Mouse (Mus musculus): ENCODE results near the gene Tango2. TPM values are rescaled to one million over a fixed set of nuclear protein-coding genes. Genes with fewer than 3 reads are reported as not detected.

Gene Tango2
- total RNA-seq, 2 experiments from 2014 or later, result 147 TPM

DNA sequence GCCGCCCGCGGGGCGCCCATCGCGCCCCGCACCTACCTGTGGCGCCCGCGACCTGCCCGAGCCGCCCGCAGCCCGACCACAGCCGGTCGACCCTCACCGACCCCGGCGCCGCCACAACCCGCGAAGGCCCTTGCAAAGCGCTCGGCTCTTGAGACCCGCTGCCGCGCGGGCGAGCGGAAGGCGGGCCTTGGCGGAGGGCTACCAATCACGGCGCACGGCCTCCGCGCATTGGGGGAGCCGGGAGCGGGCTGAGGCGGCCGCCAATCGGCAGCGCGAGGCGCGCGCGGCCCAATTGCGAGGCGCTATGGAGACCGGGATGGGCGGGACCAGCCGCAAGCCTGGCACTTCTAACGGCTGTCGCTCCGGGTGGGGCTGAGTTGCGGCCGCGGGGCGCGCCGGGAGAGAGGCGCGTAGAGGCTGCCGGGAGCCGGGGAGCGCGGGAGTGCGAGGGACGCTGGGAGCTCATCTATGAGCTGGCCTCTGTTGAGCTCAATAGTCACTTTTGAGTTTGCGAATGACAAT is 58.8 kb downstream of the Tango2 start, which contains the start of gene Dgcr8:
Dgcr8 (minus strand) TSS at position 180 of the 522 bp plus-strand sequence.
- intact Hi-C loops (cut with DNase I), result loop anchor here (5.0 to 10.0 kb wide), 2 partner anchors 37 to 126 kb away; no protein-coding TSS in a partner anchor
- DNase-seq (ENCODE audit: low spot score), result peak; percentile 97

DNA sequence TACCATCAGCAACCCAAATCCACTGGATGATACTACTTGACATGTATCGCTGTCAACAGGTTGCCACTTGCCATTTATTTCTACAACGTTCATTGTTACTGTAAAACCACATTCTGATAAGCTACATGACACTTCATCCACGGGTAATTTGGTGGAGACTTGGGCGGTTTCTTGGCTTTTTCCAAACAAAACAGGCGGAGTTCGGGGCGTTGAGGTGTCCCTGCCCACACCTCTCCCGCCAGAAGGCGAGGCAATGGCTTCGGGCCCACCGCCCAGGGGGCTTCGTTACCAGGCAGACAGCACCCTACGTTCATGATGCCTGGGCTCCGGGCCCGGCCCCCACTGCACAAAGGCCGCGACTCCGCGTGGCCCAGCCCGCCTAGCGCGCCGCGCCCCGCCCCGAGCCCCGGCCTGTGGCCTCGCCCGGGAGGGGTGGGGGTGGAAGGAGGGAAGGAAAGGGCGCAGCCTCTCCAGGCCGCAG is 59.3 kb downstream of the Tango2 start:
- intact Hi-C loops (cut with DNase I), result loop anchor here (5.0 to 10.0 kb wide), 2 partner anchors 36 to 126 kb away; no protein-coding TSS in a partner anchor
- no peak for DNase-seq (ENCODE audit: low spot score)

DNA sequence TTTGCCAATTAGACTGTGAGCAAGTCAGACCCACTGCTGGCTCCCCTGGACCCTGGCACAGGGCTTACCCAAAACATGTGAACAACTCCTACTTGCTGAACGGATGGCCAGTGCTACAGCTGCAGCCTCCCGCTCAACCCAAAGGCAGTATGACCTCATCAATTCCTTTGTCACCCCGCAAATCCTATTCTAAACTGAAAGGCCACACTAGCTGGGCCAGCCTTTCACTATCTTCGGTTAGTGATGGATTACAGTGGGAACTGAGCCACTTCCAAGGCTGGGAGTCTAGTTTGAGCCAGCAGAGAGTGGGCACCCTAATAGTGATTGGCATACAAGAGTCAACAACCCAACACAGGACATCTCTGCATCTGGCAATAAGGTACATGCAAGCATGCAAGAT is 59.7 kb downstream of the Tango2 start:
- DNase-seq (ENCODE audit: low spot score), result no peak
- intact Hi-C loops (cut with DNase I), result loop anchor here (5.0 to 10.0 kb wide), 2 partner anchors 36 to 127 kb away; no protein-coding TSS in a partner anchor

DNA sequence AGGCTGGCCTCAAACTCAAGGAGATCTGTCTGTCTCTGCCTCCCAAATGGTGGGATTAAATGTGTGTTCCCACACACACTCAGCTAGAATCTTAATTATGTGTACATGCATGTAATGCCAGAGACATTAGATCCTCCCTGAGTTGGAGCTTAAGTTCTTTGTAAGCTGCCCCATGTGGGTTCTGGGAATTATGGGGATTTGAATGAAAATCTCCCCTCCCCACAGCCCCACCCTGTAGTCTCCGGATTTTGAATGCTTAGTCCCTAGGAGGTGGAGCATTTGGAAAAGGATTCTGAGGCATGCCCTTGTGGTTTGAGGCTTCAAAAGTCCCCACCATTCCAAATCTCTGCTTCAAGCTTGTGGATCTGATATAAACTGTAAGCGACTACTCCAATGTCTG is 72.7 kb downstream of the Tango2 start:
- intact Hi-C loops (cut with DNase I), result no loop called here
- no peak for DNase-seq (ENCODE audit: low spot score)

DNA sequence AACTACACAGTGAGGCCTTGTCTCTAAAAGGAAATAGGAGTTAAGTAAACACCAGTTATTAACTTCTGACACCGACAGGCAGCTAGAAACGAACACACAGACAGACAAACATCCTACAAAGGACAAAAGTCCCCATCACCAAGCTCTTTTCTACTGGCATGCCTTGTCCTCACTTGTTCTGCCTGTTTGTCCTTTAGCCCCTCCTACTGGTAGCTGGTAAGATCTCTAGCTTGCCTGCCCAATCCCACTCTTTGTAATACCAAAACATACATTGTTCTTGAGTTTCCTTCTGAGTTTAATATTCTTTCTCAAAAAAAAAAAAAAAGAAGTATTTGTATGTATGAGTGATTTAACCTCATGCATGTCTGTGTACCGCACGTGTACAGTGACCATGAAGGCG is 79.7 kb downstream of the Tango2 start:
- intact Hi-C loops (cut with DNase I), result no loop called here

DNA sequence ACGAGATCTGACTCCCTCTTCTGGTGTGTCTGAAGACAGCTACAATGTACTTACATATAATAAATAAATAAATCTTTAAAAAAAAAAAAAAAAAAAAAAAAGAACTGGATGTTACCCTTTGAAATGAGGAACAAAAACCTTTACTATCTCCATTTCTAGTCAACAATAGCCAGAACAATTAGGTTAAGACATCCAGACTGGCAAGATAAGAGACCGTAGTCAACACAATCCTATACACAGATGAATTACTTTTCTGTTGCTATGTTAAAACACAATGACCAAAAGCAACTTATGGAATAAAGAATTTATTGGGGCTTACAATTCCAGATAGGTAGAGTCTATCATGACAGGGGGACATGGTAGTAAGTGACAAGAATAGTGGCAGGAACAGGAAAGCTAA is 82.9 kb downstream of the Tango2 start:
- no peak for DNase-seq (ENCODE audit: low spot score)
- intact Hi-C loops (cut with DNase I), result no loop called here

More for the DNA sequence above, 79.7 kb downstream of the Tango2 start:
- DNase-seq (ENCODE audit: low spot score), result no peak

DNA sequence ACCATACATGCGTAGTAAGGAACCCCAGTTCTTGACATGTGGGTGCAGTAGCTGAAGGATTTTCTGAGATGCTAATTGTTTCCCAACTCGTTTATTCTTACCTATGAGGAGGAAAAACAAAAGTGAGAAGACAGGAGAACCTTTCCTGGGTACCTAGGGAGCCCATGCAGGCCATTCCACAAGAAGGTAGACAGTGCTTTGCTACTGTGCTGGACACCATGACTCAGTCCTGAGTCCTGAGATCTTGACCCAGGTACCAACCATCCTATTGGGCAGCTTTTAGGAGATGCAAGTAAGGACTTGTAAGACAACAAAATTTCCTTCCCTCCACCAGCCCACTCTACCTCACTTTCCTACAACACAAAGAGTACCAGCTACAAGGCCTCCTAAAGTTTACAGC is 89.7 kb downstream of the Tango2 start, which contains the start of gene Gm49776:
Gm49776 (minus strand) TSS at position 101 of the 400 bp plus-strand sequence.
- no peak for DNase-seq (ENCODE audit: low spot score)
- intact Hi-C loops (cut with DNase I), result no loop called here

DNA sequence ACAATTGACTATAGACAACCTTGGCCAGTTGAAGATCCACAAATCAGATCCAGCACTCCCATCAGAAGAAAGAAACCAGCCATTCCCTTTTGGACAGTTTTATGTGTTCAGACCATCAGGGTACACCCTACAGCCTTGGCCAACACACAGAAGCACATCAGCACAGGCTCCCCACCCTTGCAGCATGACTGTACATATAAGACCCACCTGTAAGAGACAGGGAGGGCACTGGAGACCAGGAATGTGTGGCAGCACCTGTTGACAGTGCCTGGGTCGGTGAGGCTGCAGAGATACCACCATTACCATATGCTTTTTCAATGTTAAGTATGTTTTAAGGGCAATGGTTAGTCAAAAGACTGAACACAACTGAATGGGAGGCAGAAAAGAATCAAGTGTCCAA is 94.0 kb downstream of the Tango2 start:
- no peak for DNase-seq (ENCODE audit: low spot score)
- intact Hi-C loops (cut with DNase I), result loop anchor here (5.0 kb wide), 1 partner anchor 33 kb away; the partner anchor contains the start of gene Dgcr8

DNA sequence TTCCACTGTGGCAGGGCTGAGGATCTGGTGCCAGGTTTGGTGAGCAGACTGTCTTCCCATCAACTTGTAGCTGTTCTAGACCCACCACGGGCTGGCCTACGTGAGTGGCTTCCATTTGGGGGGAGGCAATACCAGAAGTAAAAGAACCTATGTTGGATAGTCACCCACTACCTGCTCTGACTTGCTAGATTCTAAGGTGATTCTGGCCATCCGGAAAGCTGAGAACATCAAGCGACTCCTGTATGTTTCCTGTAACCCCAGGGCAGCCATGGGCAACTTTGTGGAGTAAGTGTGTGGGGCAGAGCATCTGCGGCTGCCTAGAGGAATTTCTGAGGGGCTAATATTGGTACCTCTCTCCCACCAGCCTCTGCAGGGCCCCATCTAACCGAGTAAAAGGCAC is 95.2 kb downstream of the Tango2 start:
- DNase-seq (ENCODE audit: low spot score), result no peak
- intact Hi-C loops (cut with DNase I), result loop anchor here (5.0 kb wide), 1 partner anchor 35 kb away; the partner anchor contains the start of gene Dgcr8

DNA sequence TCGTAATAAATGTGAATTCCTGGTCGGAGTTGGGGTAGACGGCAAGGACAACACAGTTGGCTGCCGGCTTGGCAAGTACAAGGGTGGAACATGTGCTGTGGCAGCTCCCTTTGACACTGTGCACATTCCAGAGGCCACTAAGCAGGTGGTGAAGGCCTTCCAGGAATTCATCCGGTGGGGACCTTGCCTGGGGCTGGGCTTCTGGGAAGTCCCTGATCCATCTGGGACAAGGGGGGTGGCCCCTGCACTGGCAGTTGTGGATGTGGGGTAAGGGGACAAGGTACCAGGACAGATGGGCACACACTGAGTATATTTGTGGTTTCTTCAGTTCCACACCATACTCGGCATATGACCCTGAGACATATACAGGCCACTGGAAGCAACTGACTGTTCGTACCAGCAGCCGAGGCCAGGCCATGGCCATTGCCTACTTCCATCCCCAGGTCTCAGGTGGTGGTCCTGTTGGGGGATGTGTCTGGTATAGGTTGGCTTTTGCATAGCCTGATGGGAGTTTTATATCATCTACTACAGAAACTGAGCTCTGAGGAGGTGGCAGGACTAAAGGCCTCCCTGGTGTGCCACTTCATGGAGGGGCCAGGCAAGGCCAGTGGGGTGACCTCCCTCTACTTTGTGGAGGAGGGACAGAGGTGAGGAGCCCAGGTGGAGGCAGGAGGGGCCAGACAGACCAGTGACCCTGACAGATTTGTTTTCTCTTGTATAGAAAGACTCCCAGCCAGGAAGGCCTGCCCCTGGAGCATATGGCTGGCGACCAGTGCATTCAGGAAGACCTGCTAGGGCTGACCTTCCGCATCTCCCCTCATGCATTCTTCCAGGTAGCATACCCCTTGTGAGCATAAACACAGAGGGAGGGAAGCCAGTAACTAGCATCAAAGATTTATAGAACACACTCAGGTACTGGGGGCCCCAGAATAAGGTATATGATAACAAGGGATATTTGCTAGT is 96.8 kb downstream of the Tango2 start:
- DNase-seq (ENCODE audit: low spot score), result no peak
- intact Hi-C loops (cut with DNase I), result loop anchor here (5.0 kb wide), 1 partner anchor 36 kb away; the partner anchor contains the start of gene Dgcr8

Small RNA genes within 50 kb of the gene (microRNA-seq; reads per million reads assigned to microRNA genes)
- gene Gm24572 (not detected), gene Gm26219 (not detected), gene Mir1306 (330 reads per million, percentile 71 among the genes with 10 or more reads in this experiment), gene Mir185 (2,016 reads per million, percentile 84 among the genes with 10 or more reads in this experiment)

Other genes with a start within 250 kb of the Tango2 start
- 1 to 10 TPM; 9.1 to 9.9 TPM for gene Rtn4r, start 220.5 kb downstream of the Tango2 start, total RNA-seq (2021)
- not detected for gene Ccdc188, start 130.2 kb downstream of the Tango2 start, total RNA-seq (2021)
- 10 to 100 TPM; 22.4 to 24.1 TPM for gene Zdhhc8, start 113.0 kb downstream of the Tango2 start, total RNA-seq (2021)
- gene Trmt2a, start 99.4 kb downstream of the Tango2 start, total RNA-seq (2021), result 10 to 100 TPM; 21.5 to 22.5 TPM
- gene Ranbp1, start 99.4 kb downstream of the Tango2 start, total RNA-seq (2021), result 10 to 100 TPM; 42.7 to 43.0 TPM
- not detected for gene Gm49776, start 89.8 kb downstream of the Tango2 start, total RNA-seq (2021)
- gene Dgcr8, start 58.9 kb downstream of the Tango2 start, total RNA-seq (2021), result 10 to 100 TPM; 13.8 to 15.4 TPM
- gene Arvcf, start 79 bp upstream of the Tango2 start, total RNA-seq (2021), result 10 to 100 TPM; 18.6 to 21.7 TPM
- gene Txnrd2, start 78.3 kb upstream of the Tango2 start, total RNA-seq (2021), result 10 to 100 TPM; 36.1 to 38.2 TPM
- gene Comt, start 78.7 kb upstream of the Tango2 start, total RNA-seq (2021), result 100 to 1,000 TPM; 112 TPM
- 1 to 10 TPM; 4.9 to 5.6 TPM for gene Gnb1l, start 150.6 kb upstream of the Tango2 start, total RNA-seq (2021)
- gene Rtl10, start 150.8 kb upstream of the Tango2 start, total RNA-seq (2021), result 1 to 10 TPM; 3.3 to 4.6 TPM
- under 1 TPM; 0.68 to 0.78 TPM for gene Tbx1, start 242.6 kb upstream of the Tango2 start, total RNA-seq (2021)

Measured in heart, postnatal 25 days (tissue).